Mouse (Mus musculus): Measurements from ENCODE around the gene Slc44a4. TPM values are rescaled to one million over a fixed set of nuclear protein-coding genes. Genes with fewer than 3 reads are reported as not detected.
"Not testable (repeated sequence)": the region's sequence is repeated elsewhere in the genome, so short reads cannot be mapped to it uniquely, and the experiment has no call there.

The Slc44a4 gene
- polyA plus RNA-seq, 1 experiment from 2014 or later = not detected

GRCm38 (mm10) chr17:34931735-34932098, 17.5 kb downstream of the Slc44a4 start:
- no peak overlapping the region for H3K27ac ChIP-seq

GRCm38 (mm10) chr17:34932287-34932686, 18.0 kb downstream of the Slc44a4 start:
- Histone ChIP-seq H3K27ac (no peak overlapping the region), H3K4me3 (peak overlapping the region; percentile 80), H3K36me3 (ENCODE audit: poor library complexity, severe bottlenecking) (peaks cover 20% of the 10 kb centered on the region; the same call in 1 of the 2 replicates), H3K4me1 (peaks cover 9% of the 10 kb centered on the region), H3K9ac (peak overlapping the region; percentile 90), H3K4me2 (peak overlapping the region; percentile 98), H3K27me3 (no peaks in the 10 kb centered on the region), H3K9me3 (replicated peaks) (no peaks in the 10 kb centered on the region)
- no peak for ATAC-seq
- whole genome bisulfite sequencing = 92% methylated on average over 8 of the region's 8 CpGs

More at GRCm38 (mm10) chr17:34931735-34932098, 17.5 kb downstream of the Slc44a4 start:
- no peaks in the 10 kb centered on the region for H3K9me3 ChIP-seq (replicated peaks)
- H3K4me3 ChIP-seq = peak overlapping the region; percentile 80
- H3K27me3 ChIP-seq = no peaks in the 10 kb centered on the region
- WGBS = 13% methylated on average over 14 of the region's 14 CpGs
- H3K9ac ChIP-seq = peak overlapping the region; percentile 90
- no peak; the same call in 1 of the 2 replicates for ATAC-seq
- peaks cover 20% of the 10 kb centered on the region; the same call in 1 of the 2 replicates for H3K36me3 ChIP-seq (ENCODE audit: poor library complexity, severe bottlenecking)
- H3K4me1 ChIP-seq = peaks cover 9% of the 10 kb centered on the region
- peak overlapping the region; percentile 98 for H3K4me2 ChIP-seq

- no peak for ATAC-seq
- Histone ChIP-seq H3K4me1 (peaks cover 9% of the 10 kb centered on the region), H3K27ac (no peak overlapping the region), H3K4me3 (no peak overlapping the region), H3K27me3 (no peaks in the 10 kb centered on the region), H3K9ac (no peak overlapping the region), H3K9me3 (replicated peaks) (no peaks in the 10 kb centered on the region), H3K4me2 (no peak overlapping the region), H3K36me3 (ENCODE audit: poor library complexity, severe bottlenecking) (peaks cover 20% of the 10 kb centered on the region; the same call in 1 of the 2 replicates)
- 77% methylated on average over 24 of the region's 24 CpGs for WGBS
These were observed 19.8 kb downstream of the Slc44a4 start for GRCm38 (mm10) chr17:34934031-34934430.

- no peak overlapping the region for H3K9ac ChIP-seq
- no peak overlapping the region for H3K27ac ChIP-seq
- peaks cover 9% of the 10 kb centered on the region for H3K4me1 ChIP-seq
- whole genome bisulfite sequencing = 62% methylated on average over 8 of the region's 8 CpGs
- no peak overlapping the region for H3K4me3 ChIP-seq
- no peak for ATAC-seq
- H3K4me2 ChIP-seq = no peak overlapping the region
- no peaks in the 10 kb centered on the region for H3K9me3 ChIP-seq (replicated peaks)
- peaks cover 20% of the 10 kb centered on the region; the same call in 1 of the 2 replicates for H3K36me3 ChIP-seq (ENCODE audit: poor library complexity, severe bottlenecking)
- no peaks in the 10 kb centered on the region for H3K27me3 ChIP-seq
These were observed 20.6 kb downstream of the Slc44a4 start for GRCm38 (mm10) chr17:34934830-34935229.

GRCm38 (mm10) chr17:34937960-34938505, 23.8 kb downstream of the Slc44a4 start:
- no peak overlapping the region for H3K4me3 ChIP-seq
- peaks cover 7% of the 10 kb centered on the region for H3K4me1 ChIP-seq
- no peak overlapping the region for H3K4me2 ChIP-seq
- no peak for ATAC-seq
- peaks cover 20% of the 10 kb centered on the region; the same call in 1 of the 2 replicates for H3K36me3 ChIP-seq (ENCODE audit: poor library complexity, severe bottlenecking)
- WGBS = 84% methylated on average over 6 of the region's 6 CpGs
- H3K9ac ChIP-seq = no peak overlapping the region
- no peaks in the 10 kb centered on the region for H3K9me3 ChIP-seq (replicated peaks)
- no peaks in the 10 kb centered on the region for H3K27me3 ChIP-seq
- no peak overlapping the region for H3K27ac ChIP-seq

- Histone ChIP-seq H3K9me3 (replicated peaks) (no peaks in the 10 kb centered on the region), H3K27me3 (no peaks in the 10 kb centered on the region), H3K4me3 (peak overlapping the region; percentile 31), H3K4me1 (peaks cover 7% of the 10 kb centered on the region), H3K27ac (peak overlapping the region; percentile 59; the same call in 1 of the 2 replicates), H3K9ac (peak overlapping the region; percentile 62), H3K36me3 (ENCODE audit: poor library complexity, severe bottlenecking) (no peaks in the 10 kb centered on the region), H3K4me2 (peak overlapping the region; percentile 54)
- 4% methylated on average over 15 of the region's 15 CpGs for WGBS
- no peak for ATAC-seq
These were observed 27.2 kb downstream of the Slc44a4 start for GRCm38 (mm10) chr17:34941344-34942041.

- no peak for ATAC-seq
- Histone ChIP-seq H3K9ac (no peak overlapping the region), H3K4me2 (no peak overlapping the region), H3K9me3 (replicated peaks) (no peaks in the 10 kb centered on the region), H3K36me3 (ENCODE audit: poor library complexity, severe bottlenecking) (no peaks in the 10 kb centered on the region), H3K4me1 (peaks cover 7% of the 10 kb centered on the region), H3K27me3 (no peaks in the 10 kb centered on the region), H3K27ac (no peak overlapping the region), H3K4me3 (no peak overlapping the region)
- WGBS = 84% methylated on average over 4 of the region's 4 CpGs
These were observed 29.0 kb downstream of the Slc44a4 start for GRCm38 (mm10) chr17:34943128-34943815.

- no peak for ATAC-seq
- no peaks in the 10 kb centered on the region for H3K9me3 ChIP-seq (replicated peaks)
- no peak overlapping the region for H3K4me2 ChIP-seq
- no peak overlapping the region for H3K27ac ChIP-seq
- H3K27me3 ChIP-seq = no peaks in the 10 kb centered on the region
- H3K36me3 ChIP-seq (ENCODE audit: poor library complexity, severe bottlenecking) = peaks cover 7% of the 10 kb centered on the region
- no peak overlapping the region for H3K4me3 ChIP-seq
- no peak overlapping the region for H3K9ac ChIP-seq
- peaks cover 7% of the 10 kb centered on the region for H3K4me1 ChIP-seq
These were observed 30.1 kb downstream of the Slc44a4 start for GRCm38 (mm10) chr17:34944362-34944761.

- Histone ChIP-seq H3K4me3 (no peak overlapping the region), H3K27ac (no peak overlapping the region), H3K36me3 (ENCODE audit: poor library complexity, severe bottlenecking) (peaks cover 27% of the 10 kb centered on the region), H3K4me2 (no peak overlapping the region), H3K9me3 (replicated peaks) (no peaks in the 10 kb centered on the region), H3K27me3 (no peaks in the 10 kb centered on the region), H3K4me1 (peaks cover 25% of the 10 kb centered on the region), H3K9ac (no peak overlapping the region)
- no peak for ATAC-seq
- WGBS = 84% methylated on average over 5 of the region's 5 CpGs
These were observed 32.3 kb downstream of the Slc44a4 start for GRCm38 (mm10) chr17:34946486-34947140.

GRCm38 (mm10) chr17:34947606-34948005, 33.3 kb downstream of the Slc44a4 start:
- Histone ChIP-seq H3K9ac (no peak overlapping the region), H3K9me3 (replicated peaks) (no peaks in the 10 kb centered on the region), H3K36me3 (ENCODE audit: poor library complexity, severe bottlenecking) (peaks cover 27% of the 10 kb centered on the region), H3K27me3 (no peaks in the 10 kb centered on the region), H3K4me3 (no peak overlapping the region), H3K27ac (no peak overlapping the region; the same call in 1 of the 2 replicates), H3K4me1 (peaks cover 20% of the 10 kb centered on the region), H3K4me2 (no peak overlapping the region)
- no peak for ATAC-seq
- WGBS = 26% methylated on average over 8 of the region's 8 CpGs

GRCm38 (mm10) chr17:34948721-34949552, 34.7 kb downstream of the Slc44a4 start:
- not testable (repeated sequence) for H3K9me3 ChIP-seq (replicated peaks); ATAC-seq; H3K9ac ChIP-seq; H3K27me3 ChIP-seq; H3K4me3 ChIP-seq; H3K4me2 ChIP-seq
- peaks cover 20% of the 10 kb centered on the region for H3K4me1 ChIP-seq
- peaks cover 27% of the 10 kb centered on the region for H3K36me3 ChIP-seq (ENCODE audit: poor library complexity, severe bottlenecking)
- H3K27ac ChIP-seq = peak overlapping the region; percentile 25; the same call in 1 of the 2 replicates
- WGBS = 58% methylated on average over 9 of the region's 9 CpGs
